Mouse (Mus musculus) right cerebral cortex, postnatal 36 days (tissue): Measurements from ENCODE around the gene Ern1.
"Not testable (repeated sequence)": the region's sequence is repeated elsewhere in the genome, so short reads cannot be mapped to it uniquely, and the experiment has no call there.

Experiments
- DNase-seq, 2 experiments: peaks; one replicate each; pipeline ENCODE4 v3.0.0; 2022; ENCODE audit warnings: low spot score in 2 of 2, mixed read lengths in 1 of 2

The Ern1 gene

DNA sequence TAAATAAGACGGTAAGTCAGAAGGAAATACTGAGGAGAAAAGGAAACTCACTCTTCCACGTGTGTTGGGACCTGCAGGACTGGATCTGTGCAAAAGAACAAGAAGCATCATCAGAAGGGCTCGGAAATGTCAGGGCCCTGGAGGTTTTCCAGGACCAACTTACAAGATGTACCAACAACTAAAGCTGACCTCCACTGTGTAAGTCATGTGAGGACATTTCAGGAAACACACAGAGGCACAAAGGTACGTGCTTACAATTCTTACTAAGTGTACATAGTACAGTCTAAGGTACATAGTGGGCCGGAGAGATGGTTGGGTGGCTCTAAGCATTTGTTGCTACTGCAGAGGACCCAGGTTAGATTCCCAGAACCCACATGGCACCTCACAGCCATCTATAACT, 50.6 kb downstream of the Ern1 start:
- DNase-seq = no peak

DNA sequence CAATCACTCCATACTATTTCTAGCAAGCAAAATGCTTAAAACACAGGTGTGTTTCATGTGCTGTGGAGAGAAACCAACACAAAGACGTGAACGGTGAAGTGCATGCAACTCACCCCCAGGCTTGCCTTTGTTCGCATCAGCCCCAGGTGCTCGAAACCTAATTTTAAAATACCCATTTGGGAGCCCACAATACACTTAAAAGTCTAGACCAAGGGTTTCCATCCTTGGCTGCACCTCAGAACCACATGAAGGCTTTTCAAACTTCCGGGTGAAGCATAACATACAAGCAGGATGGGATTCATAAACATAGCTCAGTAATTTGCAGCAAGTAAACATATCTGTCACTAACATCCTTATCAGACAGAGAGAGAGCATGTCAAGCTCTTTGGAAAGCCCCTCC, 57.3 kb downstream of the Ern1 start:
- DNase-seq = no peak

DNA sequence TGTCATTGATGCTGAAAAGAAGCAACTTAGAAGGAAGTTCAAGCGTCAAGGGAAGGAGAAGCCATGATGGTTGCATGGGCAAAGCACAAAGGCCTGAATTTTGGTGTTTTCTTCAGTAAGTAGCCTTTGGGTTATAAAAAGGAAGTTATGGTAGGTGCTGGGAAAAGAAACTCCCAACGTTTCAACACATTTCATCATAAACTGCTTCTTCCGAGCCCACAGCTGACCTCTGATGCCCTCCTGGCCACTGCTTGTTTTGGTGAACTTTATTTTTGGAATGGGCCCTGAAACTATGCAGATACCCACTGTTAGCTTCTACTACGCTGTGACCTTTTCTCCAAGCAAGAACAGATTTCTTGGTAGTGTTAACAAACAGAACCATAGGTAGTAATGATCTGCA, 58.0 kb downstream of the Ern1 start:
- no peak for DNase-seq

DNA sequence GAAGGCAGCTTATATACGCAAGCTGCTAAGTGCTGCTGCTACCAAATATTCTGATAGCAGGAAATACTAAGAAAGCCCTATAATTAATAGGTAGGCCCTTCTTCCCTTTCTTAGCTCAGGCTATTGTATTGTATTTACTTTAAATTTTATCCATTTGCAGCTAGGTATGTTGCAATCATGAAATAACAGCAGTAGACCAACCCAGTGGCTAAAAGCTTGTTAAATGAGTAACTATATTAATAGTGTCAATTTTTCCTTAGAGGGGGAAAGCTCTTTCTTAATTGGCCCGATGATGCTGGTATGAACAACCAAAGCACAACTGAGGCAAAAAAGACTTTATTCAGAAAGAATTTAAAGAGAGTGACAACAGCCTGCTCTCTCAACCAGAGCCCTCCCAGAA, 59.1 kb downstream of the Ern1 start:
- DNase-seq = no peak

DNA sequence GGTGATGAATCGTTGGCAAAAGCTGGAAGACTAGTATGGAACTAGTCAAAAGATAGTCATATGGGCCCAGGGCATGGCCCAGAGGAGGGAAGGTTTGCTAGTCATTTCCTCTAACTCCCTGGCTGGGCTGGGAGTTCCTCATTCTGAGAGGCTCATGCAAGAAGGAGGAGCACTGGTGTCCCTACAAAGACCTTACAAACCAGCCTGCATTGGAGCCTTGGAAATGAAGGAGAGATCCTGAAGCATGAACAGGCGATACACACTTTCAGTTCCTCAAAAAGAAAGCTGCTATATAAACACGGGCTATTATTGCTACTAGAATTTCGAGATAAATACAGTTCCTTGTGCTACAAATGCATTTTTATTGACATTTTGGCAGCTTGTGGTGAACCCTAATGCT, 59.5 kb downstream of the Ern1 start:
- no peak for DNase-seq

DNA sequence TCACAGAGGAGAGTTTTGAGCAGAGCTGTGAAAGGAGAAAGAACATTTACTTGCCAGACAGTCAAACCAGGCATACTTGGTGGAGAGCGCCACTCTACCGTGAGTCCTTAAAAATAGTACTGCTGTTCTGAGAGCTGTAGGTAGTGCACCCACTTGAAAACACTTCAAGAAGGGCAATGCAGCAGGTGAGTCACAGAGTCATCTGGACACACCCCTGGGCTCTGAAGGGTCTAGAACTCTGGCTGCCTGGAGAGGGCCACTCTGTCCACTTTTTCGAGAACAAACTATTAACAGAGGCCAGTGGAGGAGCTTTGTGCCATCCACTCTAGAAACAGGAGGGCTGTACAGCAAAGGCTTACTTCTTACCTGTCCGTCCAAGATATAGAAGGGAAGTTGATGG, 61.2 kb downstream of the Ern1 start:
- no peak for DNase-seq

DNA sequence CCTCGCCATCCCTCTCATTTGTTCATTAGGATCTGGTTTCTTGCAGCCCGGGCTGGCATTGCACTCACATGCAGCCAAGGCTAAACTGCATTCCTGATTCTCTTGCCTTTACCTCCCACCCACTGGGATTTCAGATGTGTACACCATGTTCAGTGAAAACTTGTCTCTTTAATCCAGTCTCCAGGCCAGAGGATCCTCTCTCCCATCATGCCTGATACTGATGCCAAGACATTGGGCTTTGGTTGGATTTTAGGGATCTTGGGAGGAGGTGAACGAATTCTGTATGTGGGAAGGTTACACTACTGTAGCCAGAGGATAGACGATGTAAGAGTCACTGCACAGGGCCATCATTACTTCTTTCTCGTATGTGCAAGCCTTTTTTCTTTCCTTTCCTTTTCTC, 62.5 kb downstream of the Ern1 start:
- no peak for DNase-seq

DNA sequence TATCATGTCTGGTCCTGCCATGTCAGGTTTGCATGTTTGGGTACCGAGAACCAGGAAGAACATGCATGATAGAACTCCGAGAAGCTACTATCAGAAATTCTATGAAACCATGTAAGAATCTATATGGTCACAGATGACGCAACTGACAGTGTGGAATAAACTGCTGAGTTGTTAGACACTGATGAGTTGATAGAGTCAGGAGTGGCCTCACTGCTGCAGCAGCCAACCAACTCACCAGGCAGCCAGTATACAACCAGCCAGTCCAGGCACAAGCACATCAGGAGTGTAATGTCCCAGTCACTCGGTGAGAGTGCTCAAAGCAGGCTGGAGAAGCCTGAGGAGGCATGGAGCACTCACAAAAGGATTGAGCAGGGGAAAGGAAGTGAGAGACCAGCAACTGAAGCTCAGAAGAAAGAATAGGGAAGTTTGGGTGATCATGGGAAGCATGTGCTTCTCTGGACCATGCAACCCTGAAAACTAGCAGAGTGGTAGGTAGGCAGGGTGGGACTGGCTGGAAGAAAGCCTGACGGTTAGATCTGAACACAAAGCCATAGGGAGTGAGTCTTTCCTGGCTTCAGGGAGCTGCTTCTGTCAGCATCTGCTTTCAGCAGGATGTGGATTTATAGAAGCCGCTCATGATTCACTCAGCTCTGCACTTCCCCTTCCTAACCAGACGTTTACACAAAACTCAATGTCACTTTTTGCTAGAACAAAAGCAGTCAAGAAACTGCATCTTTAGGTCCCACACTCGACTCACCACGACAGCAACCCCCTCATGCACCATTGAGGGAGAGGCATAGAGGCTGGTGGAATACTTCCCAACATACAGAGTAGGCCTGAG, 68.2 kb downstream of the Ern1 start:
- no peak for DNase-seq

DNA sequence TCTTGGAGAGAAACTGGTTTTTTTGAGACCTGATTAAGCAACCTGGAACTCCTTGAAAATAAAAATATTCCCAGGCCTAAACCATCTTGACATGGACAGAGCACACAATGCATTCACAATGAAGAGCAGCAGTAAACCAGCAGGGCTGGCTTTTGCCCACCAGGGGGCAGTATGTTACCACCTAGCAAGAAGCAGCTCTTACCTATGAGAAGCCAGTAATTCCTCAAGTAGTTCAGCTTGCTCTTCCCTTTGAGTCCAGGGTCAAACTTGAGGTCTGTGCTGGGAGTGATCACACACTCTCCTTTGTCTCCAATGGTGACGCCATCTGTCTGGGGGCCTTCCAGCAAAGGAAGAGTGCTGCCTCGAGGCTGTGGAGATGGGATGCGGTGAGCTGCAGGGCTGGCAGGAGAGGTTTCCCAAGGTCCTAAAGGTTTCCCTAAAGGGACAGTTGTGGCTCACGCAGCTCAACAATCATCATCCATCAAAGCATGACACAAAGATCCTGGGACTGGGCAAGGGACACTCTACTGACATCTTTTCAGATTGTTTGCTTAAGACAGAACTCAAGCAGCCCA, 68.9 kb downstream of the Ern1 start:
- DNase-seq = peak; percentile 77 to 79

DNA sequence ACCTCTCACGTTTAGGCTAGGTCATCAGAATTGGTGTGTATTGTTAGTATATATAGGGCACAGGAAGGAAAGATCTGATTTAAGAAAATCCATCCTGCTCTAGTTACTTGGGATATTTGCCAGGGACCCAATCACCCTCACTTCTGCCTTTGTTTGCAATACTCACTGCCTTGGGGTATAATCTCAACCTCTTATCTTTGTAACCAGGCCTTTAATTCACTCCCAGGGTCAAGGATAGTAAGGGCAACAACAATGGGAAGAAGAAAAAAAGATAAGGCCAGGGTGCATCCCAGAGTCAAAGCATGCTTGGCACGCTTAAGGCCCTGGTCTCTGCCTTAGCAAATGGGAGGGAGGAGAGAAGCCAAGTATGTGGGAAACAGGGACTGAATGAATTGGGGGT, 69.8 kb downstream of the Ern1 start:
- DNase-seq = no peak

DNA sequence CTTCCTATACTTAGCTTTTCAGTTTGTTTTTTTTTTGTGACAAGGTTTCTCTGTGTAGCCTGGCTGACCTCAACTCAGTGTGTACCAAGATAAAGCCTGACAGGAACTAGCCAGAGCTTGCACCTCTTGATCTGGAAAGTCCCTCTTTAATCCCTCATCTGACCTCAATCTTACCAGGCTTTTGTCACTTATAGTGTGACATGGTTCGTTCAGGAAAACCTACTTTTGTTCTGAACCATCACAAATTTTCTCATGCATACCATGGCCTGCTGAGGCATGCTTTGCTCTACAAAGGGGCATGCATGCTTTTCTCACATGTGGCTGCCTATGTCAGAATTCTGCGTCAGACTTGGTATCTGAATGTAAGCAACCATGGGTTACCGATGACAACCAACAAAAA, 71.3 kb downstream of the Ern1 start:
- no peak for DNase-seq

DNA sequence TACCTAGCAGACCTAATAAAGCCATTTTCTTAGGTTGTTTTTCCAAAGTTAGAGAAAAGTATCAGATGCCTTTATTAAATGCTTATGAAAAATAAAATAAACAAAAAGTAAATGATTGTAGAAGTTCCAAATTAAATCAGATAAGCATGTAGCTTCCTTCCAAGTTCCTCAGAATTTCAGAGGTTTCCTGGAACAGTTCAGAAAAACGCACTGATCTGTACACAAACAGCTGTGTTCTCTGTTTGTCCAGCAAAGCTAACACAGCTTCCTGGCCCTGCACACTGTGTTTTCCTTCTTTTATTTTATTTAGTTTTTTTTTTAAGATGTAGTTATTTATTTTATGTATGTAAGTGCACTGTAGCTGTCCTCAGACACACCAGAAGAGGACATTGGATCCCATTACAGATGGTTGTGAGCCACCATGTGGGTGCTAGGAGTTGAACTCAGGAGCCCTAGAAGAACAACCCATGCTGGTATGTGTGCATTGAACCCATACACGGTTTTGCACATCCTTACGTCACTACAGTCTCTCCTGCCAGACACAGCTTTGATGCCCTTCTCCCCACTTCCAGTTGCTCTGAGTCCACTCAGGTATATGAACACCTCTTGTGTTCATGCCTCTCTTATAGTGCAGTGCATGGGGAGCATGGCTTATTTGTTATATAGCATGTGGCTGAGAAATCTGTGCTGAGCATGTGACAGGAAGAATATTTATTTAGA, 74.9 kb downstream of the Ern1 start:
- no peak for DNase-seq

DNA sequence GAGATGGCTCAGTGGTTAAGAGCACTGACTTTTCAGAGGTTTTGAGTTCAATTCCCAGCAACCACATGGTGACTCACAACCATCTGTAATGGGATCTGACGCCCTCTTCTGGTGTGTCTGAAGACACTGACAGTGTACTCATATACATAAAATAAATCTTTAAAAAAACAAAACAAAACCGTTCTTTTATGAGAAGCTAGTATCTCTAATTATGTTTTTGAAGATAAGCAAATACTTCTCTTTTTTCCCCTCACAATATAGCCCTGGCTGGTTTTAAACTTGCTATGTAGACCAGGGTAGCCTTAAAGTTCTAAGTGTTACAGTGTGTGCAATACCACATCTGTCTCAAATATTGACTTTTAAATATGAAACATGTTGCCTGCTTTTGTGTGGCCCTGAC, 76.5 kb downstream of the Ern1 start:
- no peak for DNase-seq

DNA sequence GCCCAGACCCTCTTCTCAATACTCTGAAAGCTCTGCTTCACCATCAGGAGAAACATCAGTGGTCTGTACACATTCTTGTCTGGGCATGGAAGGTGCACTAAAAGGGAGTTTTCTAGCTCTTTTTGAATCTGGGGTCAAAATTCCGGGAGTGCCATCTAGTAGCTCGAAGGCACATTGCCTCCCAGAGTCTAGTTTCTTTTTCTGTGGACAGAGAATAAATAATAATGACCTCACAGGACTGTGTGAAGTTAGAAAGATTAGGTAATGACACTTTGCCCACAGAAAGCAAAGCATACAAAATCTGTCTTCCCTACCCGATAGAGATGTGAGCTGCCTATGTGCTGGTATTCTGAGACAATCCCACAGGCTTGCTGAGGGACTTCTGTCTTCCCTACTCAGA, 77.1 kb downstream of the Ern1 start:
- DNase-seq = no peak

DNA sequence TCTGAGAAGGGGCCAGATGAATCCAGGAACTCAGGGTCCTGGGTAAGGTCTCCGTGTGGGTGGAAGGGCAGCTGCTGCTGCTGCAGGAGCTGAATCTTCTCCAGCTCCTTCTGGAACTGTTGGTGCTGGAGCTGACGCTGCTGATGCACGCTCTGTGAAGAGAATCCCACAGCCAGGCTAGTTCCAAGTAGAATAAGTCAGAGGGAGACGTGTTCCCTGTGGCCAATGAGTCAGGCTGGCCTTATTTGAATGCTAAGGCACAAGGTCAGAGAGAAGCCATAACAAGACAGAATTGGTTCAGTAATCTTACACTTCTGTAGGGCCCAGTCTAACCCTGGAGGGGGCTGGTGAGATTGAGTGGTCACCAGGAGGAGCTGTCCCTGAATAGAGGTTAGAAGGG, 77.6 kb downstream of the Ern1 start:
- DNase-seq = no peak

DNA sequence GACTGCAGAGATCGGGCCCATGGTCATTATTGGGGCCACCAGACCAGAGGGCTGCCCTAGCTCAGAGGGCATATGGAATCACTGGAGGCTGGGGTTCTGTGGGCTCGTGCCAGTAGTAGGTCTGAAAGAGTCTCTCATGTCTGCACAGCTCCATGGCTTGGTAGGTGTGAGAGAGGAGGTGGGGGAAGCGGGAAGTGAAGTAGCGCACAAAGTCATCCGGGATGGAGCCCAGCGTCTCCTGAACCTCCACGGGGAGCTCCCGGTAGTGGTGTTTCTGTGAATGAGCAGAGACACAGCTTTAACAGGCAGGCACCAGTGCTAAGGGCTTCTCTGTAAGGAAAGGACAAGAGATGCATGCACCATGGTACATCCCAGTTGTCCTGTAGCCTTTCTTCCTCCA, 89.2 kb downstream of the Ern1 start:
- DNase-seq = no peak

DNA sequence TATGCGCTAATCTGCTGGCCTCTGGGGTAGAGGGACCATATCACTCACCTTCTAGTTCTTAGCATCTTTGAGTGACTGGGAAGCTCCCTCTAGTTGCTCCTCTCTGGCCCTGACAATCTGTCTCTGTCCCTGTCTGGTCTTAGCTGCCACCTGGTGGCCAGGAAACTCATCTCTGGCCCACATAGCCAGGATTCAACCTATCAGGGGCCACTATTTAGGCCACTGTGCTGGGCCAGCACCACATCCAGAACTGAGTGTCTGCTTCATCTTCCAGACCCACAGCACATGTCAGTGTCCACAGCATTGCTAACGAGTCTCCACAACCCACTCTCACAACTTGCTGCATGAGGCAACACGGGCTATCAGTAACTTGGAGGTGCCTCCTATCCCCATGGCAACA, 90.0 kb downstream of the Ern1 start:
- DNase-seq = no peak

DNA sequence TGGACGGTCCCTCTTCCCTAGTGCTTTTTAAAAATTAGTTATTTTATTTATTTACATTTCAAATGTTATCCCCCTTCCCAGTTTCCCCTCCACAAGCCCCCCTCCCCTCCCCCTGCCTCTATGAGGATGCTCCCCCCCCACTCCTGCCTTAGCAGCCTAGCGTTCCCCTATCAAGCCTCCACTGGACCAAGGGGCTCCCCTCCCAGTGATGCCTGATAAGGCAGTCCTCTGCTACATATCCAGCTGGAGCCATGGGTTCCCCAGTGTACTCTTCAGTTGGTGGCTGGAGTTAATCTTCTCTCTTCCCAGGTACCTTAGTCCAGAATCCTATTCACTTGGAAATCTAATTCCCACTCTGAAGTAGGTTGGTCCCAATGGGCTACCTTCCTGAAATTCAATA, 93.6 kb downstream of the Ern1 start:
- DNase-seq = not testable (repeated sequence)

DNA sequence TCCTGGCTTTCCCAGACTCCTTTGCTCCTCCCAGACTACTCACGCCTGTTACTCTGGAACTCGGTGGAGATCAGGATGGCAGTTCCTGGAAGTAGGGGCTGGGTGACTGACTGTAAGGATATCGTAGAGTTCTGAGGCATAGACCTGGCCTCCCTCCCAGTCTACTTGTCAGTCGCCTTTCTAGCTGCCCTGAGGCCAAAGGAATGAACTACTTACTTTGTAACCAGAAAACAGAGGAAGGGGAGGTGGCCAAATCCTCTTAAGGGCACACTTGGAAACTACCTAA, 94.4 kb downstream of the Ern1 start:
- no peak for DNase-seq

DNA sequence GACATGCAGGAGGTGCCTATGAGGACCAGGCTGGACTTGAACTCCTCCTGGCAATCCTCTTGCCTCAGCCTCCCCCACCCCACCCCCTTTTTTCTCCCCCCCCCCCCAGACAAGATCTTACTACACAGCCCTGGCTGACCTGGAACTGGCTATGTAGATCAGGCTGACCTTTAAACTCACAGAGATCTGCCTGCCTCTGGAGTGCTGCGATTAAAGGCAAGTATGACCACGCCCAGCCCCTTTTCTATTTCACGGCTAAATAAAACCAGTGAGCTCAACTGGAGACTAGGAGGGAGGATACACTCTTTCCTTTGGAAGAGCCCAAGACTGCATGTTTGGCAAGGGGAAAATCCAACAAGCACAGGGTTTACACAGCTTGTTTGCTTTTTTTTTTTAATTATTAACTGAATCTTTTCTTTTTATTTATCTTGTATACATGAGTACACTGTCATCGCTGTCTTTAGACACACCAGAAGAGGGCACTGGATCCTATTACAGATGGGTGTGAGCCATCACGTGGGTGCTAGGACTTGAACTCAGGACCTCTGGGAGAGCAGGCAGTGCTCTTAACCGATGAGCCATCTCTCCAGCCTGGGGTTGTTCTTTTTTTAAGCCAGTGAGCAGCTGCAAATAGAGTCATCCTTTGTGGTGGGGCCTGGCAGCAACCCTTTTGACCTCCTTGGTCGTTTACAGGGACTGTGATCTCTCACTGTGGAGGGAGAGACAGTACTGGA, 94.9 kb downstream of the Ern1 start:
- no peak for DNase-seq

DNA sequence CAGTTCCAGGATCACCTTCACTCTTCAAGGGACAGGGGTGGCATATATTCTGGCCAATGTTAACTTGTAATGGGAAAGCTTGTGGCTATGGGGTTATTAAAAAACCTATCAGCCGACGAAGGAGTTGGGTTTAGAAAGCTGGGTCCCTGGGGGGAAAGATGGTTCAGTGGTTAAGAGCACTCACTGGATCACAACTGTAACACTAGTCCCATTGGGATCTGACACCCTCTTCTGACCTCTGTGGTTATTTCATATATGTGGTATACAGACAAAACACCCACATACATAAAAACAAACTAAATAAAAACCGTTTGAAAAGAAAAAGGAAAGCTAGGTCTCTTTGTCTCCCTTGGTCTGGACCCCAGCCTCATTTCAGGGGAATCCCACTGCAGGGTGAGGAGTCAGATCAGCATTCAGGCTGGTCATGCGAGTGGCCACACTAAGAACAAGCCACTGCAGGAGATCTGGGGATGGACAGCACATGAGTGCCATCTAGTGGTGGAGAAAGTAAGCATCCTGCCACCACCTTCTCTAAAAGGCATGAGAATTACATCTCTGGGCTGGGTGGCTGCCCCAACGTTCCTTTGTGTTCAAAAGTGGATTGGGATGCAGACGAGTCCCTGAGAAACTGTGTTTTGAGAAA, 96.0 kb downstream of the Ern1 start:
- DNase-seq = peak; percentile 35 to 50

DNA sequence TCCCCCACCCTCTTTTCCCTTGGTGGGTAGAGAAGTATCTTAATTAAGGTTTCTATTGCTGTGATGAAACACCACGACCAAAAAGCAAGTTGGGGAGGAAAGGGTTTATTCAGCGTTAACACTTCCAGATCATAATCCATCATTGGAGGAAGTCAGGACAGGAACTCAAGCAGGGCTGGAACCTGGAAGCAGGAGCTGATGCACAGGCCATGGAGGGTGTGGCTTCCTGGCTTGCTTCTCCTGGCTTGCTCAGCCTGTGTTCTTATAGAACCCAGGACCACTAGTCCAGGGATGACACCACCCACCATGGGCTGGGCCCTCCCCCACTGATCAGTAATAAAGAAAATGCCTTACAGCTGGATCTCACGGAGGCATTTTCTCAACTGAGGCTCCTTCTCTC, 96.9 kb downstream of the Ern1 start:
- no peak for DNase-seq
